Mouse (Mus musculus): ENCODE data around the gene Vwa7. TPM values are rescaled to one million over a fixed set of nuclear protein-coding genes. Genes with fewer than 3 reads are reported as not detected.

Gene Vwa7
- polyA plus RNA-seq, 1 experiment, result 0.07 TPM

- H3K79me3 ChIP-seq (ENCODE audit: low read depth), result no peaks in the 10 kb centered on the region
- no peak overlapping the region for H3K4me3 ChIP-seq (ENCODE audit: insufficient read depth, poor library complexity, severe bottlenecking)
- no peaks in the 10 kb centered on the region for H3K27me3 ChIP-seq (ENCODE audit: control insufficient read depth, insufficient read depth, insufficient read length)
- H3K79me2 ChIP-seq (ENCODE audit: control insufficient read depth, insufficient read depth), result no peaks in the 10 kb centered on the region
- TF ChIP-seq CTCF (IDR thresholded peaks at IDR 0.05; ENCODE audit: control insufficient read depth, insufficient read depth, insufficient read length) (no peak), USF1 (IDR thresholded peaks at IDR 0.05; ENCODE audit: low read depth) (no peak), MYOD1 (IDR thresholded peaks at IDR 0.05; ENCODE audit: control insufficient read depth, insufficient read length, low read depth) (no peak), CEBPB (IDR thresholded peaks at IDR 0.05; ENCODE audit: low read depth) (no peak), MYOG (IDR thresholded peaks at IDR 0.05; ENCODE audit: control insufficient read depth, extremely low read depth, insufficient read length) (no peak), FOSL1 (IDR thresholded peaks at IDR 0.05; ENCODE audit: insufficient read depth, low read length, poor library complexity, severe bottlenecking) (no peak), MAX (IDR thresholded peaks at IDR 0.05) (no peak)
- H3ac ChIP-seq (ENCODE audit: control insufficient read depth, insufficient read length, low read depth), result no peak overlapping the region
- H3K36me3 ChIP-seq (ENCODE audit: control insufficient read depth, insufficient read depth), result peaks cover 17% of the 10 kb centered on the region
Observed at GRCm38 (mm10) chr17:35064378-35064877, 48.0 kb downstream of the Vwa7 start.

- TF ChIP-seq MYOD1 (IDR thresholded peaks at IDR 0.05; ENCODE audit: control insufficient read depth, insufficient read length, low read depth), result no peak
- no peak for TF ChIP-seq MAX (IDR thresholded peaks at IDR 0.05)
- no peak for TF ChIP-seq USF1 (IDR thresholded peaks at IDR 0.05; ENCODE audit: low read depth)
- TF ChIP-seq FOSL1 (IDR thresholded peaks at IDR 0.05; ENCODE audit: insufficient read depth, low read length, poor library complexity, severe bottlenecking), result no peak
- TF ChIP-seq CEBPB (IDR thresholded peaks at IDR 0.05; ENCODE audit: low read depth), result no peak
- TF ChIP-seq MYOG (IDR thresholded peaks at IDR 0.05; ENCODE audit: control insufficient read depth, extremely low read depth, insufficient read length), result no peak
- TF ChIP-seq CTCF (IDR thresholded peaks at IDR 0.05; ENCODE audit: control insufficient read depth, insufficient read depth, insufficient read length), result no peak
- Histone ChIP-seq H3K79me2 (ENCODE audit: control insufficient read depth, insufficient read depth) (no peaks in the 10 kb centered on the region), H3ac (ENCODE audit: control insufficient read depth, insufficient read length, low read depth) (no peak within 1 kb of the TSS), H3K4me3 (ENCODE audit: insufficient read depth, poor library complexity, severe bottlenecking) (no peak within 1 kb of the TSS), H3K79me3 (ENCODE audit: low read depth) (no peaks in the 10 kb centered on the region), H3K36me3 (ENCODE audit: control insufficient read depth, insufficient read depth) (peaks cover 16% of the 10 kb centered on the region), H3K27me3 (ENCODE audit: control insufficient read depth, insufficient read depth, insufficient read length) (no peaks in the 10 kb centered on the region)
Observed at GRCm38 (mm10) chr17:35064951-35065947, 48.9 kb downstream of the Vwa7 start, which contains the start of gene Ly6g6c. TSS of gene Ly6g6c (plus strand) at chr17:35065388.

- TF ChIP-seq MYOG (IDR thresholded peaks at IDR 0.05; ENCODE audit: control insufficient read depth, extremely low read depth, insufficient read length) (no peak), USF1 (IDR thresholded peaks at IDR 0.05; ENCODE audit: low read depth) (no peak), FOSL1 (IDR thresholded peaks at IDR 0.05; ENCODE audit: insufficient read depth, low read length, poor library complexity, severe bottlenecking) (no peak), MAX (IDR thresholded peaks at IDR 0.05) (no peak), CEBPB (IDR thresholded peaks at IDR 0.05; ENCODE audit: low read depth) (no peak), CTCF (IDR thresholded peaks at IDR 0.05; ENCODE audit: control insufficient read depth, insufficient read depth, insufficient read length) (no peak), MYOD1 (IDR thresholded peaks at IDR 0.05; ENCODE audit: control insufficient read depth, insufficient read length, low read depth) (no peak)
- H3K36me3 ChIP-seq (ENCODE audit: control insufficient read depth, insufficient read depth), result peaks cover 7% of the 10 kb centered on the region
- H3K4me3 ChIP-seq (ENCODE audit: insufficient read depth, poor library complexity, severe bottlenecking), result no peak within 1 kb of the TSS
- no peaks in the 10 kb centered on the region for H3K79me3 ChIP-seq (ENCODE audit: low read depth)
- no peaks in the 10 kb centered on the region for H3K79me2 ChIP-seq (ENCODE audit: control insufficient read depth, insufficient read depth)
- peaks cover 3% of the 10 kb centered on the region for H3K27me3 ChIP-seq (ENCODE audit: control insufficient read depth, insufficient read depth, insufficient read length)
- no peak within 1 kb of the TSS for H3ac ChIP-seq (ENCODE audit: control insufficient read depth, insufficient read length, low read depth)
Observed at GRCm38 (mm10) chr17:35066084-35066483, 49.7 kb downstream of the Vwa7 start, which contains the start of gene Mpig6b. TSS of gene Mpig6b (minus strand) at chr17:35066184.

- no peak overlapping the region for H3ac ChIP-seq (ENCODE audit: control insufficient read depth, insufficient read length, low read depth)
- H3K4me3 ChIP-seq (ENCODE audit: insufficient read depth, poor library complexity, severe bottlenecking), result no peak overlapping the region
- TF ChIP-seq MYOD1 (IDR thresholded peaks at IDR 0.05; ENCODE audit: control insufficient read depth, insufficient read length, low read depth) (no peak), MYOG (IDR thresholded peaks at IDR 0.05; ENCODE audit: control insufficient read depth, extremely low read depth, insufficient read length) (no peak), USF1 (IDR thresholded peaks at IDR 0.05; ENCODE audit: low read depth) (no peak), FOSL1 (IDR thresholded peaks at IDR 0.05; ENCODE audit: insufficient read depth, low read length, poor library complexity, severe bottlenecking) (no peak), CEBPB (IDR thresholded peaks at IDR 0.05; ENCODE audit: low read depth) (no peak), CTCF (IDR thresholded peaks at IDR 0.05; ENCODE audit: control insufficient read depth, insufficient read depth, insufficient read length) (no peak), MAX (IDR thresholded peaks at IDR 0.05) (no peak)
- no peaks in the 10 kb centered on the region for H3K79me3 ChIP-seq (ENCODE audit: low read depth)
- H3K36me3 ChIP-seq (ENCODE audit: control insufficient read depth, insufficient read depth), result no peaks in the 10 kb centered on the region
- no peaks in the 10 kb centered on the region for H3K79me2 ChIP-seq (ENCODE audit: control insufficient read depth, insufficient read depth)
- H3K27me3 ChIP-seq (ENCODE audit: control insufficient read depth, insufficient read depth, insufficient read length), result peaks cover 3% of the 10 kb centered on the region
Observed at GRCm38 (mm10) chr17:35068213-35068914, 52.0 kb downstream of the Vwa7 start.

- Histone ChIP-seq H3K36me3 (ENCODE audit: control insufficient read depth, insufficient read depth) (no peaks in the 10 kb centered on the region), H3ac (ENCODE audit: control insufficient read depth, insufficient read length, low read depth) (no peak overlapping the region), H3K27me3 (ENCODE audit: control insufficient read depth, insufficient read depth, insufficient read length) (peaks cover 3% of the 10 kb centered on the region), H3K79me3 (ENCODE audit: low read depth) (no peaks in the 10 kb centered on the region), H3K79me2 (ENCODE audit: control insufficient read depth, insufficient read depth) (no peaks in the 10 kb centered on the region), H3K4me3 (ENCODE audit: insufficient read depth, poor library complexity, severe bottlenecking) (no peak overlapping the region)
- TF ChIP-seq USF1 (IDR thresholded peaks at IDR 0.05; ENCODE audit: low read depth) (no peak), MYOD1 (IDR thresholded peaks at IDR 0.05; ENCODE audit: control insufficient read depth, insufficient read length, low read depth) (no peak), MYOG (IDR thresholded peaks at IDR 0.05; ENCODE audit: control insufficient read depth, extremely low read depth, insufficient read length) (no peak), MAX (IDR thresholded peaks at IDR 0.05) (no peak), CTCF (IDR thresholded peaks at IDR 0.05; ENCODE audit: control insufficient read depth, insufficient read depth, insufficient read length) (no peak), FOSL1 (IDR thresholded peaks at IDR 0.05; ENCODE audit: insufficient read depth, low read length, poor library complexity, severe bottlenecking) (no peak), CEBPB (IDR thresholded peaks at IDR 0.05; ENCODE audit: low read depth) (no peak)
Observed at GRCm38 (mm10) chr17:35070556-35071229, 54.3 kb downstream of the Vwa7 start.

Measured in C2C12 (cell line).